Mouse (Mus musculus) heart, adult 2 months (tissue): ENCODE results near the gene Agtpbp1. TPM values are rescaled to one million over a fixed set of nuclear protein-coding genes. Genes with fewer than 3 reads are reported as not detected.

Experiments
- DNase-seq, 2 experiments: peaks; one replicate each; pipeline ENCODE4 v3.0.0; 2021
- H3K27ac ChIP-seq: fragments of 200-600 bp; 2 replicates; pipeline ENCODE4 v1.8.1; 2022
- H3K27me3 ChIP-seq: fragments of 200-500 bp; 2 replicates; pipeline ENCODE4 v1.6.1; 2012; ENCODE audit warnings: mild to moderate bottlenecking, low read length, inconsistent platforms, mixed read lengths; ENCODE audit not compliant: control insufficient read depth, insufficient read depth
- H3K36me3 ChIP-seq: fragments of 200-500 bp; 2 replicates; pipeline ENCODE4 v1.6.1; 2012; ENCODE audit warnings: low read length, inconsistent platforms; ENCODE audit not compliant: control insufficient read depth, insufficient read depth
- H3K4me1 ChIP-seq: fragments of 200-500 bp; 2 replicates; pipeline ENCODE4 v1.6.1; 2011; ENCODE audit warnings: low read length; ENCODE audit not compliant: control insufficient read depth, insufficient read depth
- H3K4me3 ChIP-seq: fragments of 200-600 bp; 2 replicates; pipeline ENCODE4 v1.8.1; 2022
- H3K79me2 ChIP-seq: fragments of 200-500 bp; replicated peaks from 2 replicates; pipeline ENCODE4 v1.6.1; 2012; ENCODE audit warnings: mild to moderate bottlenecking, inconsistent platforms, low read length, moderate library complexity, mixed read lengths; ENCODE audit not compliant: control insufficient read depth, insufficient read depth
- H3K9ac ChIP-seq: fragments of 200-500 bp; 2 replicates; pipeline ENCODE4 v1.6.1; 2012; ENCODE audit warnings: low read depth, mild to moderate bottlenecking, control low read depth, inconsistent platforms, low read length, mixed read lengths
- CTCF ChIP-seq: fragments of 200-600 bp; IDR thresholded peaks from 2 replicates; pipeline ENCODE4 v1.8.1; 2022; ENCODE audit warnings: antibody characterized with exemption, mild to moderate bottlenecking, moderate library complexity
- EP300 ChIP-seq: fragments of 200-500 bp; IDR thresholded peaks from 2 replicates; pipeline ENCODE4 v1.6.1; 2011; ENCODE audit warnings: low read depth, low read length, control low read depth; ENCODE audit not compliant: insufficient read depth
- POLR2A ChIP-seq: fragments of 200-500 bp; IDR thresholded peaks from 2 replicates; pipeline ENCODE4 v1.6.1; 2011; ENCODE audit warnings: mild to moderate bottlenecking, low read depth, low read length, control low read depth; ENCODE audit not compliant: insufficient read depth
- WGBS: fragments of 180-500 bp; shearing (Covaris S2); methylation state at CpG from one replicate; pipeline ENCODE4 v1.1.7; 2018; 5-methylcytosine and 5-hydroxymethylcytosine counted together
- intact Hi-C: fragments of 180-260 bp; cut with DNase I; formaldehyde crosslinking; loops from one replicate; pipeline ENCODE4 v1.15.1; 2025
- polyA plus RNA-seq: library from polyadenylated mRNA; depleted of rRNA; stranded (reverse); fragments of >200 nt; gene quantifications from 2 replicates; pipeline ENCODE4 v1.2.3, GENCODE M21; 2012
- total RNA-seq, 2 experiments: library from RNA; stranded (reverse); gene quantifications; 2 replicates each; pipeline ENCODE4 v1.2.3; 2021

Agtpbp1 gene
- total and polyA plus RNA-seq, 3 experiments: 27.9 to 173 (median 151) TPM

GRCm38 (mm10) chr13:59531203-59531602 lies 53.8 kb downstream of the Agtpbp1 start:
- Histone ChIP-seq H3K4me3 (no peak overlapping the region), H3K4me1 (no peaks in the 10 kb centered on the region), H3K27me3 (no peaks in the 10 kb centered on the region), H3K79me2 (peaks cover 3% of the 10 kb centered on the region), H3K36me3 (no peaks in the 10 kb centered on the region), H3K27ac (no peak overlapping the region), H3K9ac (no peak overlapping the region)
- intact Hi-C loops: no loop called here
- DNase-seq: no peak
- 66% methylated on average over 2 of the region's 2 CpGs for WGBS
- TF ChIP-seq CTCF (peak; percentile 64), POLR2A (no peak), EP300 (no peak)

DNA sequence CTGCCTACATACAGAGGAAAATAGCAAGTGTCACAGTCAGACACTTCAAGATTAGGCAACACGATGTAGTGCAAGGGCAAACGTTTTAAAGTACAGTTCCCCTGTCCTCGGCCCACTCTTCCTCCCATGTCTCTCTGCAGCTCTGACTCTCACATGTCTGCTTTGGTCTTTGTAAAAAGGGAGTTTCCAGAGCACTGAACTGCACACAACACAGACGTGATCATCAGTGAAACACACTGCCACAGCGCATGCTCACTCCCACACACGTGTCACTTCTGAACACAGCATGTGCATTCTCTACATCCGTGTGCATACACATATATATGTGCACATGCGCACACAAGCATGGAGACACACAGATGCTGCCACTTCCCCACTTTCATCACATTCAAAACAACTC lies 54.5 kb downstream of the Agtpbp1 start:
- no peaks in the 10 kb centered on the region for H3K36me3 ChIP-seq
- peaks cover 3% of the 10 kb centered on the region for H3K79me2 ChIP-seq
- H3K4me1 ChIP-seq: no peaks in the 10 kb centered on the region
- TF ChIP-seq CTCF (no peak), EP300 (no peak), POLR2A (no peak)
- H3K4me3 ChIP-seq: no peak overlapping the region
- H3K9ac ChIP-seq: no peak overlapping the region
- no peaks in the 10 kb centered on the region for H3K27me3 ChIP-seq
- no peak overlapping the region for H3K27ac ChIP-seq
- intact Hi-C loops: no loop called here
- 90% methylated on average over 8 of the region's 8 CpGs for whole genome bisulfite sequencing
- no peak for DNase-seq

GRCm38 (mm10) chr13:59521271-59522064 lies 63.6 kb downstream of the Agtpbp1 start:
- Histone ChIP-seq H3K27ac (no peak overlapping the region; the same call in 1 of the 2 replicates), H3K36me3 (peaks cover 2% of the 10 kb centered on the region), H3K9ac (no peak overlapping the region), H3K4me1 (peaks cover 1% of the 10 kb centered on the region; the same call in 1 of the 2 replicates), H3K79me2 (peaks cover 2% of the 10 kb centered on the region; the same call in 1 of the 2 replicates), H3K27me3 (no peaks in the 10 kb centered on the region), H3K4me3 (no peak overlapping the region)
- 67% methylated on average over 11 of the region's 11 CpGs for WGBS
- intact Hi-C loops: no loop called here
- DNase-seq: no peak
- TF ChIP-seq EP300 (no peak), POLR2A (no peak), CTCF (no peak)

DNA sequence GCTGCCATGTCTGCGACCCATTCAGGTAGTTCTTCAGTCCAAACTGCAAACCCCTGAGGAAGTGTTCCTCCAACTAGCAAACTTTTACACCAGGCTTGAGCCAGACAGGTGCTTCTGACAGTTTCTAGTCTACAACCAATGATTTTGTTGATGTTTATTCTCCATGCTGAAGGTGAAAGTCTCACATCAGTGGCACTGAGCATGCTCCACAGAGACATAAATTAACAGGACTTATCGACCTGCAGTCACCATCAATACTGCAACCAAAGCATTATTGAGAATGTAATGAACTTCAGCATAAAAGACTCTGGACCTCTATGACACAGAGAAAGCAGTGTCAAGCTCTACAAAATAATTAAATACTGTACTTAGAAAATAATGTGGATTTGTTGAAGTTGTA lies 64.2 kb downstream of the Agtpbp1 start:
- no peak for DNase-seq
- WGBS: 82% methylated on average over 2 of the region's 2 CpGs
- Histone ChIP-seq H3K36me3 (peaks cover 2% of the 10 kb centered on the region), H3K4me3 (no peak overlapping the region), H3K27me3 (no peaks in the 10 kb centered on the region), H3K79me2 (peaks cover 2% of the 10 kb centered on the region; the same call in 1 of the 2 replicates), H3K27ac (no peak overlapping the region; the same call in 1 of the 2 replicates), H3K4me1 (peaks cover 1% of the 10 kb centered on the region; the same call in 1 of the 2 replicates), H3K9ac (no peak overlapping the region)
- TF ChIP-seq CTCF (no peak), POLR2A (no peak), EP300 (no peak)
- intact Hi-C loops: no loop called here

DNA sequence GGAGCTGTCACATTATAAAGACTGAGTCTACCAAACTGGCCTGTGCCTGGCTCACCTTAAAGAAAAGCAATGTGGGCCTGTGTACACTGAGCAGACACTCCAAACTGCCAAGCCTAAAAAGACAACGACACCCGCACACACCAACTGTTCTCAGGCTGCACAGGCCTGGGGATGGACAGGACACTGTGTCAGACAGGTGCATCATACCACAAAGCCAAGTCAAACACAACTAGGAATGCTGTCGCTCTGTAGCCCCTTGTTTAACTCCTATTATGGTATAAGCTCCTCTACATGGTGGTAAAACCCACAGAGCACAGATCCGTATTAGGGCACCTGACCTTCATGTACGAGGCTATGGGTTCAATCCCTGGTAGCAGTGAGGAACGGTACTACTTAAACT lies 65.5 kb downstream of the Agtpbp1 start:
- peaks cover 4% of the 10 kb centered on the region for H3K36me3 ChIP-seq
- no peak overlapping the region for H3K9ac ChIP-seq
- peaks cover 2% of the 10 kb centered on the region; the same call in 1 of the 2 replicates for H3K79me2 ChIP-seq
- intact Hi-C loops: loop anchor here (5.0 kb wide), 2 partner anchors 68 to 208 kb away; partner anchors contain the start of genes Agtpbp1 and Naa35
- no peak overlapping the region for H3K4me3 ChIP-seq
- H3K27ac ChIP-seq: no peak overlapping the region
- no peak for TF ChIP-seq CTCF
- no peak for TF ChIP-seq POLR2A
- peaks cover 1% of the 10 kb centered on the region; the same call in 1 of the 2 replicates for H3K4me1 ChIP-seq
- WGBS: 94% methylated on average over 6 of the region's 6 CpGs
- H3K27me3 ChIP-seq: no peaks in the 10 kb centered on the region
- DNase-seq: no peak

DNA sequence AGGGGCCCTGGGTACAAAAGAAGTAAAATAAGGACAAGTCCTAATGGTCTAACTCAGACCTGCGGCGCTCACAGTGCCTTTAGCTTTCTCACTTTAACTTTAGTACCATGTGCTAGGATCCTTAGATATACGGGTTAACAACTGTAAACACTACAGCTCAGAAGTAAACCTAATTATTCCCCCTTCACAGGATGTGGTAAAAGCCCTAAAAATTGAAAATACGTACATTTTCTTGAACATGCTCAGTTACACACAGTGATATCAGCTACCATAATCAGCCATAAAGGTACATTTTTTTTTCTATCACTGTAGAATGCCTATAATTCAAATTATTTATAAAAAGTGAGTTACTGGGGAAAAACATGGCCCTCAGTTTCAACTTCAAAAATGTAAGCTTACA lies 67.0 kb downstream of the Agtpbp1 start:
- no peaks in the 10 kb centered on the region for H3K27me3 ChIP-seq
- peaks cover 6% of the 10 kb centered on the region for H3K36me3 ChIP-seq
- intact Hi-C loops: loop anchor here (5.0 kb wide), 2 partner anchors 69 to 209 kb away; partner anchors contain the start of genes Agtpbp1 and Naa35
- peaks cover 2% of the 10 kb centered on the region; the same call in 1 of the 2 replicates for H3K79me2 ChIP-seq
- no peak for DNase-seq
- peaks cover 1% of the 10 kb centered on the region; the same call in 1 of the 2 replicates for H3K4me1 ChIP-seq
- 94% methylated on average over 4 of the region's 4 CpGs for WGBS
- no peak overlapping the region for H3K4me3 ChIP-seq
- no peak overlapping the region for H3K27ac ChIP-seq
- H3K9ac ChIP-seq: no peak overlapping the region
- TF ChIP-seq POLR2A (no peak), EP300 (no peak), CTCF (no peak)
